Mouse (Mus musculus) brain, adult 2 months (tissue): Measurements from ENCODE around the gene 1700013G24Rik.

Experiments
- DNase-seq: peaks from one replicate; pipeline ENCODE4 v3.0.0; 2011; ENCODE audit warnings: low read depth, low spot score

The 1700013G24Rik gene

DNA sequence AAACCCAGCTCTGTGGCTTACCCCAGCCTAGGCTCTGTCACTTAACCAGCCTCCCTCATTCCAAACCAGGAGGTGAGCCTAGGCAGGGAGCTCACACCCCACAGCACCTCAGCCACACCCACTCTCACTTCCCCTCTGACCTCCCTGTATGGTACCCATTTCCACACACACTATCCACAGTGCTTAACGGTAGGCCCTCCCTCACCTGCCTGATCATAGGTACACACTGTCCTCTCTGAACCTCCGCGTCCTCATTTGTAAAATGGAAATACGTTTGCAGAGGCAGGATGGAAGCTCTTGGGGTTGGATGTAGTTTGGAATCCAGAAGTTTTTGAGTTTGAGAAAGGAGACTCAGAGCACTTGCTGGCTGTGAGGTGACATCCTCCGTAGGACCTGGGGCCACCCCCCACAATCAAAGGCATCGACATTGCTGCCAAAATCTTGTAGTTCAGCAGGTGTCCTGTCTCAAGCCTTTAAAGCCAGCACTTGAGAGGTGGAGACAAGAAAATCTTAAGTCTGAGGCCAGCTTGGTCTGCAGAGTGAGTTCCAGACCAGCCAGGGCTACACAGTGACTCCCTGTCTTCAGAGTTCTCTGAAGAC lies 42.5 kb downstream of the 1700013G24Rik start:
- DNase-seq, result no peak

DNA sequence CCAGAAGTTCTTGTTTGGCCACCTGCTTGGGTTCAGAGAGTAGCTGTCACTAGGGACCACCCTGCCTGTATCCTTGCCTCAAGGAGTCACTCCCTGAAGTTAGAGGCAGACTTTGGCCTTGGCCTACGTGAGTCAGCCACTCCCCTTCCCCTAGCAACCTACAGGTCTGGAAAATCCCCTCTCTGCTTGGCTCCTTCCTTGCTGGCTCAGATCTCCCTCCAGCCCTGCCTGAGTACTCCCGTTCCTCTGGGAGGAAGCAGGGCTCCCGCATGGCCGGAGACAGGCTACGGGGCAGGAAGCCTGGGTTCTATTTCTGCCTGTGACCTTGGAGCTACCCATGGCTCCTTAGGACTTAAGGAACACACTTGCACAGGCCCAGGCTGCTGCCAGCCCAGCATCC lies 44.3 kb downstream of the 1700013G24Rik start:
- DNase-seq, result no peak

GRCm38 (mm10) chr4:137497892-137498722 lies 45.0 kb downstream of the 1700013G24Rik start:
- no peak for DNase-seq

DNA sequence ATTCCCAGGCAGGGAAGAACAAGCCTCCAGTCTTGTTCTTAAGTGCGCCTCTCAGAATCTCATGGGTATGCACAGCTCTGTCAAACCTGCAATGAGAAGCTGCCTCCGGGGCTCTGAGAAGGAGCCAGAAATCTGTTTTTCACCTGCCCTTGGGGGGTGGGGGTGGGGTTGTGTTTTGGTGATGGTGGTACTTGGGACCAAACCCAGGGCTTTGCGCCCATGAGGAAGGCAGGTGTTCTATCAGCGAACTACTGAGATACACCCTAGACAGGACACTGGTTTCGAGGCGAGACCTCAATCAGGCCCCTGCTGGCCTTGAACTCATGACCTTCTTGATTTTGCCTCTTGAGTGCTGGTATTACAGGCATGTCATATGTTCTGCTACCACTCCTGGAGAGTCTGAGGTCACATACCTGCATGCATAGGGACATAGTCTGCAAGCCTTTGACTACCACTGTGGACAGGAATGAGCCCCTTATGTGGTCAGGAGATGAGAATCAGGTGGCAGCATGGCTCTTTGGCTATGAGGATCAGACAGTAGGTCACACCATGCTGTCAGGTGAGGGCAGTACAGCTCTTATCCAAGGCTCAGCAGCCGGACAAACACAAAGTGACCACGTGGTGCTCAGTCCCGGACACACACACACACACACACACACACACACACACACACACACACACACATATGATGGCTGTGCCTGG lies 45.9 kb downstream of the 1700013G24Rik start:
- no peak for DNase-seq

- DNase-seq, result no peak
Observed at GRCm38 (mm10) chr4:137500149-137500548, 47.1 kb downstream of the 1700013G24Rik start.

GRCm38 (mm10) chr4:137500953-137501352 lies 47.9 kb downstream of the 1700013G24Rik start:
- peak; percentile 78 for DNase-seq

- no peak for DNase-seq
Observed at GRCm38 (mm10) chr4:137502183-137502582, 49.1 kb downstream of the 1700013G24Rik start.

GRCm38 (mm10) chr4:137502801-137503200 lies 49.7 kb downstream of the 1700013G24Rik start:
- DNase-seq, result no peak

DNA sequence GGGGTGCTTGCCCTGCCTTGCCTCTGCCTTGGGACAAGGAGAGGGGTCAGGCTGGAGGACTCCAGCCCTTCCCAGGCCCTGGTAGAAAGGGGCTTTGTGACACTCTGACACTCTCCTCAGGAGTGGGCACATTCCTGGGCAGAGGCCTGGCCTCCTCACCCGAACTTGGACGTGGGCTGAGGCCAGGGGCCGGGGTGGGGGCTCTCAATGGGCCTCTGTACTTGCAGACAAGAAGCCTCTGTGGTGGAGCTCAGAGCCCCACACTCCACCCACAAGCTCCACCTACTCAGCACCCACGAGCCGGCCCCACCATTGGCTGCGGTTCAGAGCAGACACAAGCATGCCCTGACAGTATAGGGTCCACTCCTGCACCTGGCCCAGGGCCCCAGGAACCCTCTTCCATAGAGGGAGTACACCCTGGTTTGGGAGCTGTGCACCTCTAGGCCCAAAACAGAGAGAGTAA lies 50.5 kb downstream of the 1700013G24Rik start:
- peak; percentile 81 for DNase-seq
